Mouse (Mus musculus) thymus, adult 2 months (tissue): ENCODE results near the gene Ttyh2.

Experiments used
- CTCF ChIP-seq: fragments of 200-500 bp; IDR thresholded peaks from 2 replicates; pipeline ENCODE4 v1.5.1; 2012; ENCODE audit warnings: mild to moderate bottlenecking, control low read depth, low read length, moderate library complexity, borderline replicate concordance; ENCODE audit not compliant: control insufficient read depth, poor library complexity, insufficient read depth; ENCODE audit errors: extremely low read depth
- POLR2A ChIP-seq: fragments of 200-500 bp; IDR thresholded peaks from 2 replicates; pipeline ENCODE4 v1.6.1; 2012; ENCODE audit warnings: mild to moderate bottlenecking, low read length, control low read depth, moderate library complexity; ENCODE audit not compliant: control insufficient read depth, poor library complexity, insufficient read depth; ENCODE audit errors: extremely low read depth

DNA sequence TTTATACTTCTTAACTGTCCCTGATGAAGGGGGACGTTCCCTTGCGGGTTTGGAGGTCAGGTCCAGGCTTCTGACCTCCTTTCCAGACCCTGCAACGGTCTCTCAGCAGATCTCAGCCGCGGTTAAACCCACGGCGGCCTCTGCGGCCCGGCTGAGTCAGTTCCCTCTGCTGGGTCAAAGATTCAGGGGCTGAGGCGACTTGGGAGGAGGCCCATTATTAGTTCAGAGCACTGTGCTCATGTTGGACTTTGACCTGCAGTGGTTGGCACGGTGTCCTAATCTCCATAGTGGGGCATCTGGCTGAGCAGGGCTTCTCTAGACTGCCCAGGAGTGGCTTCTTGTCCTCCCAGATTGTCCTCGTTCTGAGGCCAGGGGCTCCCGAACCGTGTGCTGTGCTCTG lies 1.2 kb downstream of the Ttyh2 start:
- no peak for TF ChIP-seq CTCF
- TF ChIP-seq POLR2A: no peak
